Comparison of ENCODE assay signal across 9 mouse cellular contexts in genomic region chr14:47921811-47922277, GRCm38 (mm10).
DNase-seq lines count a peak whose midpoint lies in the region; ATAC-seq lines count a peak whose summit lies in the region.
"Had no signal": no experiment of that assay in that cellular context is flagged by ENCODE, and none has a peak within 500 bp of the region (broad histone marks: within the 10 kb centered on the region; RNA-seq: fewer than 3 reads in every experiment).

No protein-coding gene starts in this region.

- peak; percentile 7 to 10 for DNase-seq in cerebellum, adult 18-20 months
- DNase-seq in cerebellum, adult 8-10 months = no peak
- peak; percentile 68 for DNase-seq in brain, adult 2 months (ENCODE audit: low read depth, low spot score)
- DNase-seq in heart, postnatal 14 days = peak; percentile 8 to 13
- peak; percentile 33 to 77 for DNase-seq in kidney, postnatal 25 days
- DNase-seq in testis, postnatal 10 days (ENCODE audit: low spot score) = no peak
- DNase-seq in layer of hippocampus, adult 8-10 months (ENCODE audit: low spot score in 2 of 2) = no peak
- DNase-seq: lung, postnatal 14 days had no signal

- intact Hi-C loops in heart, postnatal 14 days (cut with DNase I) = no loop called here

- ATAC-seq in monocyte, adult 5-6 weeks (replicated peaks; ENCODE audit: insufficient number of reproducible peaks, low FRiP score, low TSS enrichment, poor library complexity, severe bottlenecking) = no peak

Comparison
In these comparisons a context has a peak if more than half of its experiments do, and no peak if none do; other contexts are left out.
1. DNase-seq: peak in cerebellum, adult 18-20 months (2 of 2), brain, adult 2 months (single experiment), heart, postnatal 14 days (2 of 2) and kidney, postnatal 25 days (2 of 2); none in cerebellum, adult 8-10 months (single experiment), testis, postnatal 10 days (single experiment) and layer of hippocampus, adult 8-10 months (0 of 2).